Mouse (Mus musculus) ZHBTc4 (cell line): ENCODE measurements at regions not wholly inside any gene's neighbourhood (a gene's known extent, or its start where the extent isn't known, plus 50 kb on each side); places are given as distances from the start of the nearest gene placed in this dataset.
A peak's percentile ranks its signal among the peaks of the same experiment; 100 is the strongest.

Experiments used
- DNase-seq: peaks from one replicate; pipeline ENCODE4 v3.0.0-alpha.2; 2011; ENCODE audit warnings: low read depth, low spot score

DNA sequence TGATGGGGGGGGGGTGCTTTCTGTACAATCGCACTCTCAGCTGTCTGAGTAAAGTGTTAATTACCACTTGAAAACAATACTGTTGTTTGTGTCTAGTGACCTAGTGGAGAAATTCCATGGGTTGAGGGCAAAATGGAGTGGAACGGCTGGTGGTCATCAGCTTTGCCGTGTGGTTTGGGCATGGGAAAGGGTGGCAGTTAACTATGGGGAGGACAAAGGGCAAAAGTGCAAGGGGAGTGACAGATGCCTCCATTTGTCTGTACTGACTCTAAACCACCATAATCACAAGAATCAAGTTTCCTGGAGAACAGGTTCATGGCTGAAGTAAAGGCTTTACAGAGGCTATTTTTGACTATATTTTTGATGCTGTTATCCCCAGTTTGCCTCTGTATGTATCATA, 294.0 kb upstream of the Slc30a5 start:
- DNase-seq, result no peak

DNA sequence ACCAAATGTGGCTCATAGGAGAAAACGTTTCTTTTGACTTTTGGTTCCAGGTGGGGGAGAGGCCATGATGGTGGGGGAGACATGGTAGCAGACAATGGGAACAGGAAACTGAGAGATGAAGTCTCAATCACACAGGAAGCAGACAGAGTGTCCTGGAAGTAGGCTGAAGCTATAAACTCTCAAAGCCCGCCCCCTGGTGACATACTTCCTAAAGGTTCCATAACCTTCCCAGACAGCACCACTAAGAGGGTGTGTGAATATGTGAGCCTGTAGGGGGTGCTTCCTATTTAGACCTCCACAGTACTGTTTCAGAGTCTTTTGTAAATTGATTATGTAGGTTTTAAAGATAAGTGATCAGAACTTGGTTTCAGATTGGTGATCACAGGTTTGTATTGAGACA, 284.1 kb upstream of the Slc30a5 start:
- DNase-seq, result peak; percentile 18

DNA sequence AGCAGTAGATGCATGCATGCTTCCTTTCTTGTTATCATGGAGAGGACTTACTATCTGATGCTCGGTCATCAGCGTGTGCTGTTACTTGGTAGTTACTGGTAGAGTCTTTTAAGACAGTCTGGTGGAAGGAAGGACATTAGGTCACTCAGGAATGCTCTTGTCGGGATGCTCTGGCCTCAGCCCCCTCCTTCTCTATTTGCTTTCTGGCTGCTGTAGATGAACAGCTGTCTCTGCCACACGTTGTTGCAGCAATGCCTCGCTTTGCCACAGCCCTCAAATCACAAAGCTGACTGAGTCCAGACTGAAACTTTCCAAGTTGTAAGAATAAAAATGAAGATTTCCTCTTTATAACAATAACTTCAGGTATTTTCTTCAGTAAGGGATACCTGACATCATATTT, 282.1 kb upstream of the Slc30a5 start:
- no peak for DNase-seq

DNA sequence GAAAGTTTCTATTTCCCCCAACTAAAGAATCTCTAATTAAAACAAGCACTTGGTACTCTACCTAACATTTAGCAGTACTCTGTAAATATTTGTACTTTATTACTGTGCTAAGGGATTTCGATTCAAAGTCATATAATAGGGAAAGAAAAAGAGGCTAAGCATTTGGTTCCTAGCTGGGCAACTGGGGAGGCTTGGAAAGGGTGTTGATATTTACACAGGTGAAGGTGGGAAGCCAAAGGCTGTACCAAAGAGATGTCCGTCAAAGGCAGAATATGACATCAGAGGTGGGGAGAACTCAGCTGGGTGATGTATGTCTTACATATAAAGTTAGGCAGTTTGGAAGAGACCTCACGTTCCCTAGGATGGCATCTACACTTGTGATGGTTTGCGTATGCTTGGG, 278.9 kb upstream of the Slc30a5 start:
- DNase-seq, result no peak

DNA sequence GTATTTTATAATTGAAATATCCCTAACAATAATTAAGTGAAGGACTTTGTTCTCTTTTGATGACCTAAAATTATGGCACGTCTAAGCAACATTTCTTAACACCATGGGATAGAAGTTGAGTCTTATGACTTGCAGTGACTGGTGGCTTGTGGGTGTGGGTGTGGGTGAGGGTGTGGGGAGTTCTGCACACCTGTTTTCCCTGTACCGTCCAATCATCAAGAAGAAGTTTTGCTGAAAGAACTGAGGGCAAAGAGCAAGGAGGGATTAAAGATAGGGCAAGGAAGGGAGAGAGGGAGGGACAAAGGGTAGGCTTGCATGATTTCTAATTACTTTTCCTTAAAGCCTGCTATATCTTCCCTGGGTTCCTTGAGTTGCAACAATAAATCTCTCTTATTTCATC, 278.5 kb upstream of the Slc30a5 start:
- DNase-seq, result no peak

DNA sequence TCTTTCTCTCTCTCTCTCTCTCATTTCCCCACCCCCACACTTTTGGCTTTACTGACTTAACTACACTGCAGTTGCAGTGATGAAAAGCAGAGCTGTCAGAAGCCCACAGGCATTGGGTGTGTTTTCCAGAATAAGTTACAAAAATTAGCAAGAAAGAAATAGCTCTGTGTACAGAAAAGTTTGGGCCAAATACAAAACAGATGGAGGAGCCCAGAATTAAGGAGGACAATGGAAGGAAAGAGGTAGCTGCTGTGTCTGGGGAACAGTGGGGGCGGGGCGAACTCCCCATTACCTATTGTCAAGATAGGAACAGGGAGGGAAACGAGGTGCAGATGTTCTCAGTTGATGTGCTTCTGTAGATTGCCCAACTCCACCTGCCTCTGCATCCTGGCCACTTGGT, 267.4 kb upstream of the Slc30a5 start:
- DNase-seq, result no peak

DNA sequence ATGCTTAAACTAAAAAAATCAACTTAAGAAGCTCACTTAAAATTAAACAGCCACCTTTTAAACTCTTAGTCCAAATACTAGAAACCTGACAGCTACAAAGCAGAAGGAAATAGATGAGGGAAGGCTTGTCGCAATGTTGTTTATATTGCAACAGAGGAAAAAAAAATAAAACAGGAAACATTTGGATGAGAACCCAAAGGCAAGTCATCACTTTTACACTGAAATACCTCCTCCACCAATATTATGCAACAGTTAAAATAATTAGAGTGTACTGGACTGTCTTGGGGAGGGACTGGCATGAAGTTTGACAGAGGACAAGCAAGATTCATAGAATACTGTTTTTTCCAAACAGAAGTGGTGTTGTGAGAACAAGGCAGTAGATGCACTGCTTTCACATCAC, 263.6 kb upstream of the Slc30a5 start:
- no peak for DNase-seq

DNA sequence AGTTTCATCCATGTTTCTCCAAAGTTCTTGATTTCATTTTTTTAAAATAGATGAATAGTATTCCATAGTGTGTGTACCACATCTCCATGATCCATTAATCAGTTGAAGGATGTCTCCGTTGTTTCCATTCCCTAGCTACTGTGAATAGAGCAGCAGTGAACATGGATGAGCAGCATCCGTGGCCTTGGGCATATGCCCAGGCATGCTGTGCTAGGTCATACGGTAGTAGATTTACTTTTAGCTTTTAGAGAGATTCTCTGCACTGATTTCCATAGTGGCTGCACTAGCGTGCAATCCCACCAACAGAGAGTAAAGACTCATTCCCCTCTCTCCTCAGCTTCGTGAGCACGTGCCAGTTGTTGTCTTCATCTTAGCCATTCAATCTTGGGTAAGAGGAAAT, 263.0 kb upstream of the Slc30a5 start:
- DNase-seq, result no peak

DNA sequence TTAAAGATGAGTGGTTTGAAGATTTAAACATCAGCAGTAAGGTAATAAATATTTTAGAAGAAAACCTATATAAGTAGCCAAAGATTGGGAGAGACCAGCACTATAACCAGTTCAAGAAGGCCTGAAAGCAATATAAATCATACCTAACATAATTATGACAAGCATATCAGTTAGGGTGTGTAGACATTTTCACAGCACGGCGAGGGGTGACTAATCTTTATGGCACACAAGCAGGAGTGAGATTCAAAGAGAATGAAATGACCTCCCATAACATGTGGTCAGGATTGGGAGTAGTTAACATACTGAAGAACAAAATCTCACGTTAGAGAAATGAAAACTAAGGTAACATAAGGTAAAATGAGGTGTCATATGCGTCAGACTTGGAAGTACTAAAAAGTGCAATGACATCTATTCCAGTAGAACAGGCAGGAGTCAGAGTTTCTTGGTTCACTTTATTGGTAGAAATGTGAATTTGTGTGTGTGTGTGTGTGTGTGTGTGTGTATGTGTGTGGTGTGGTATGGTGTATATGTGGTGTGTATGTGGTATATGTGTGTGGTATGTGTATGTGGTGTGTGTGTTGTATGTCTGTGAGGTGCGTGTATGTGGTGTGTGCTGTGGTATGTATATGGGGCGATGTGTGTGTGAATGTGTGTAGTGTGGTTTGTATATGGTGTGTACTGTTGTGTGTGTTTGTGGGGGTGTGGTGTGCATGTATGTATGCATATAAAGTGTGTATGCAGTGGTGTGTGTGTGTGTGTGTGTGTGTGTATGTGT, 262.0 kb upstream of the Slc30a5 start:
- no peak for DNase-seq

DNA sequence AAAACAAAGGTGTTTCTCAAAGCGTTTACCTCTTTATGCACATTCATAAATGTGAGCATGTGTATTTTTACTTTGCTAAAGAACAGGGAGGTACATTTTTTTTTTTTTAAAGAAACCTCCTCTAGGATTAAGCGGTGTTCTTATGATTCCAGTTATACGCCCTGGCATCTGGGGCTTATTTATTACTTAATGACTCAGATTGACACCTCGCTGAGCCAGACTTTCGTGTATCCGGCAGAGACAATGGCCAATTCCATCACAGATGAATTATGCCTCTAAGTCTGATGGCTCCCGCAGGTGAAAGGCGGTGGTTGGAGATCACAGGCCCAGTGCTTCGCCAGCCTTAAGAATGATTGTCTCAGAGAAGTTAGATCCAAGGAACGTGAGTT, 259.5 kb upstream of the Slc30a5 start:
- DNase-seq, result no peak

DNA sequence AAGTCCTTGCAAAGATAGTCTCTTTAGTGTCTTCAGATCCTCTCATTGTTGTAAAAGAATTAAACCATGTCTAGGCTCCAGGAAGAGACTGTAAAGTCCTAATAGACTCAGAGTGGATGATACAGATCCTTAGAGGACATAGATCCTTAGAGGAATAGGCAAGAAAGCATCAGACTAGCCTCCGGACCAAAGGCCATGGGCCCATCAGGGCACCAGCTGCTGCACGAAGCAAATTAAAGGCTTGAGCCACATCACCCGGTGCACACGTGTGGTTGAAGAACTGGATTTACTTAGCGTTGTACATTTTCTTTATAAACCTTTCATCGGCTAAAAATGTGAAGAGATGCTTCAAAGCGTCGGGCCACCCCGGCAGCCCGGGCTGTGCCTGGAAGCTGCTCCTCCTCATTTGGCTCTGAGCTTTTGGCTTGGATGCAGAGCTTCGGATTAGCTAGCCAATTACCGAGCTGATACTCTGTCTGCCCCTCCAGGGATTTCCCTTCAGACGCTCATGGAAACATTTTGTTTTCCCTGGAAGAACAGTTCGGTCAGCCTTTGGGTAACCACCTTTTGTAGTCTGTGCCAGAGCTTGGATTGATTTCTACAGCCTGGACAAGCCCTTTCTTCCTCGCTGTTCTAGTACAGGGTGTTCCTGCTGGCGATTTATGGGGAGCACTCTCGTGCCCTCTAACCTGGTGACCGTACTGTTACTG, 259.0 kb upstream of the Slc30a5 start:
- DNase-seq, result no peak

DNA sequence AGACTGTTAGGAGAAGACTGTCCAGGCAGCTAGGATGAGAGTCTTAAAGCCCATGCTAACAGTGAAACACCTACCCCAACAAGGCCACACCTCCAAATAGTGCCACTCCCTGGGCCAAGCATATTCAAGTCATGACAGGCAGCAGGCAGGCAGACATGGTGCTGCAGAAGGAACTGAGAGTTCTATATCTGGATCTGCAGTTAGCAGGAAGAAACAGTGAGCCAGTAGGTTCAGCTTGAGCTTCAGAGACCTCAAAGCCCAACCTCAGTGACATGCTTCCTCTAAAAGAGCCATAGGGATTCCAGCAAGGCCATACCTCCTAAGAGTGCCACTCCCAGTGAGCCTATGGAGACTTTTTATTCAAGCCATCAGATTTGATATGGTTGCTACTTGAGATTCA, 252.0 kb upstream of the Slc30a5 start:
- no peak for DNase-seq

DNA sequence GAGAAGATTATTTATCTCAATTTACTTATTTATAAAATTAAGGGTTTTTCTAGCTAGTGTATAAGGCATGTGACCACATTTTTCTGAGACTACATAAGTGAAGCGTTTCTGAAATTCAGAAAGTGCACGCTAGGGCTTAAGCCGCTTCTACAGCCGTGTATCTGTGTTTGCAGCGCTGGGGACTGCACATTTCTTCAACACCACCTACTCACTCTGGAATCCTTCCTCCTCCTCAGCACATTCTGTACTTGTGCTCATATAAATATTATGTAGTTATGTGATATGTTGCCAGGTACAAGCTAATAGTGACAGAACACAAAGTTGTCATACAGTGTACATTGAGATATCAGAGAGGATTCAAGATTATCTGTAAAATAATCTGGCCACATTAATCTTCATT, 251.0 kb upstream of the Slc30a5 start:
- no peak for DNase-seq

DNA sequence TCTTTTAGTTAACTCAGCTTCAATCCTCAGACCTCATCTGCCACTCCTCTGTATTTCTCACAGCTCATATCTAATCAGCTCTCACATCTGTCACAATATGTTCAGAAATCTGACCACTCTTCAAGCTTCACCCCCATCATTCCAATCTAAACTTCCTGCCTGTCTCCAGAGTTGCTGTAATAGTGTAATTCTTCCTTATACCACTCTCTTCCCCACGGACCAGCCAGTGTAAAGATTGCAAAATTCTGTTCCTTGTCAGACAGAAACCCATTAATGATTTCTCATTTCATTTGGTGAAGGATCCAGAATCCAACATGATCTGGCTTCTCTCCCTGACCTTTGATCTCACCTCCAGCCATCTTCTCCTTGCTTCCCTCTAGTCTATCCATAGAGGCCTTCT, 250.2 kb upstream of the Slc30a5 start:
- DNase-seq, result no peak

DNA sequence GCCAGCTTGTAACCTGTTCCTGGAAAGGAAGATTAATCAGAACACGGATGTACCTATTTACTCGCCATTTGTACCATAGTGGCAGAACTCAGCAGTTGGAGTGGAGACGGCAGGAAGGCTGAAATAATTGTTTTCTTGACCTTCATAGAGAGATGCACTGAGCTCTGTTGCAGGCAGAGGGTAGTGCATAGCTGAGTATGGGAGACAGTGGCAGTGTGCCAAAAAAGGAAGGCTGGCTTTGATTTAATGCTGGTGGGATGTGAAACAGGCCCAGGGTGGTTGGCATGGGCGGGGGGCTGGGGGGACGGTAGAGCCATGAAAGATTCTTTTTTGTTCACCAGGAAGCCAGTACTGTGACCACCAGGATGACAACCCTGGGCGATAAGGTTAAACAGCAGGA, 235.3 kb upstream of the Slc30a5 start:
- no peak for DNase-seq

DNA sequence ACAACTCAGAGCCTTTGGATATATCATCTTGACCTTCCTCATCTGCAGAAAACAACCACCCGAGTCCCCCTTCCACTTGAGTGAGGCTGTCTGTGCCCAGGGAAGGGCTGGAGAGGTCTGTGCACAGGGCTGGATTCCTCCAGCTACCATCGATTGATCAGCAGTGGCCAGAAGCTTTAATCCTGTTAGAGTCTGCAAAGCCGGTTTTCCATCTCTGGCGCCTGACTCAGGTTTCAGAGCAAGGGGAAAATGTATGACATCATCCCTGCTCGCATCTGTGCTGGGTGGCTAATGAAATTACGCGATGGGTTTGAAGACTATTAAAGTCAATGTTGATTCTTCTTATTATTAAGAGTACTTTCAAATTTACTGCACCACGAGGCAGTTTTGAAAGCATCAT, 229.4 kb upstream of the Slc30a5 start:
- DNase-seq, result no peak

DNA sequence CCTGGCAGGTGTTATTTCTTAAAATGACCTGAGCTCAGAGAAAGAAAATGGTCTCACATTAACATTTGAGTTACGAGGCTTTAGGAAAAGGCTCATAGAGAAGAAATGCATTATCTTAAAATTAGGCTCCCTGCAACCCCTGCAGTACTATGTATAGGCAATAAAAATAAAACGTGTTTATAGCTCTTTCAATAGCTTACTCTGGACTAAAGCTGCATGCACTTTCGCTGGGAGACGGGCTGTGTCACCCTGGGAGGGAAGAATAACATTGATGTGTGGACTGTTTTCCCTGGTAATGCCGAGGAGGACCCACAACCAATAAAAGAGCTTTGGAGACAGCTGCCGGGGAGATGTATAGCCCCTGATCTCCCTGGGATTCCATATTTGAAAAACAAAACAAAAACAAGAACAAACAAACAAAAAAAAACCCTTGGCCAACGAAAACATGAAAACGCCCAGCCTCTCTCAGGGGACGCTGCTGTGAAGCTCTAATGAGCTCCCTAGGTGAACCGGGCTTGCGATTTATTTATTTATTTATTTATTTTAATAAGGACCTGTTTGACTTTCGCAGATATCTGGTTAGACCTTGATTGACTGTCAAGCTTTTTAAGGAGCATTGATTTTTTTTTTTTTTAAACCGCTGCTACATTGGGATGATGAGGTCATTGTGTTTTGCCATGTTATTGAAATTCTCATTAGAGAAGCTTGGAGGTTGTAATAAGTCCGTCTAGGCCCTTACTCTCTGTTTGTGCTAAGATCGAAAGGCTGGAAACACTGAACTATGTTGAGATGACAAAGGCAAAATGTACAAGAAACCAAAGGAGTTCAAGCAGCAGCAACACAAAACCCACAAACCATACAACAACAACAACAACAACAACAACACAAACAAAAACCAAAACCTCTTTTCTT, 228.3 kb upstream of the Slc30a5 start:
- no peak for DNase-seq

DNA sequence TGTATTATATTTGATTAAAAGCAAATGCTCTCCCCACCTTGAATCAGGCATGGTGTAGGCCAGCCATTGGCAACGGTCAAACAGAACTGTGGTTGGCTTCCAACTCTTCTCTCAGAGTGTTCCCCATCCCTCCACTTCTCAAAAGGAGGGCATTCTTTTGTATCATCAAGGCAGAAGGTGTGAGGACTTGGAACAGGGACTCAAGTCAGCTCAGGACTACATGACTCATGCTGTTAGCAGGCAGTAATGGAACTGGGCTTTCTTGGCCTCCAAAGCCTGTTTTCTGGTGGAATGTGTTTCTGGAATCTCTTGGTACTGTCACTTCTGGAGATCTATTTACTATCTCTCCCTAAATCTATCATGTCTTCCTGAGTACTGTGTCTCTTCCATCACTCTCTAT, 216.3 kb upstream of the Slc30a5 start:
- no peak for DNase-seq

DNA sequence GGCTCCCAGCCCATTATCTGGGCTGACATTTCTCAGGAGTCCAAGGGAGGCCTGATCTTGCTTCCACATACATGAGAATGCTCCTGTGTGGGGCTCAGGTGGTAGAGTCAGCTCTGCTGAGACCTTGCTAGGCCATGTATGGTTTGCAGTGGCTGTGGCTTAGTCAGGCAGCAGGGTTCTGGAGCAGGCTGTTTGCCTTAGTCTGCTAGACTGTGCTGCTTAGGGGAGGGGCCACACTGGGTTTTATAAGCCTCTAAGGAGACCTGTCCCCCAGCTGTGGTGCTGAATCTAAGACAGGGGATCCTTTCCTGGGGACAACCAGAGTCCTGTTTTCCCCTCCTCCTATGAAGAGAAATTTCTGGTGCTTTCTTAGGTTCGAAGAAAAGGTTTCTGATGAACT, 199.4 kb upstream of the Slc30a5 start:
- peak; percentile 54 for DNase-seq

DNA sequence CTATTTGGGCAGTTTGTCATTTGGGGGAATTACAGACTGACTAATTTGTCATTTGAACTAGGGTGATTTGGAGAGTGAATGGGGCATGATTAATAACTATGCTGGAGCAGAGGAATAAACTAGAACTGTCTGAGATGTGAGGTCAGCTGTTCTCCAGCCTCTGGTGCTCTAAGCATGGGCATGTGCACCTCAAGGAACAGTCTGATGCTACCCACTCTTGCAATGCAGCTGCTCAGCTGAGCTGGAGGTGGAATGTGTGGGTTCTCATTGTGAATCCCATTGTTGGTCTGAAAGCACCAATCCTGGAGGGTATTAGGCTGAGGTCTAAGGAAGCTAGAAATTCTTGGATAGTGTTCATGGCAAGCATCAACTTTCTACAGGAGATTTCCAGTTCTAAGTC, 192.8 kb upstream of the Slc30a5 start:
- DNase-seq, result no peak

DNA sequence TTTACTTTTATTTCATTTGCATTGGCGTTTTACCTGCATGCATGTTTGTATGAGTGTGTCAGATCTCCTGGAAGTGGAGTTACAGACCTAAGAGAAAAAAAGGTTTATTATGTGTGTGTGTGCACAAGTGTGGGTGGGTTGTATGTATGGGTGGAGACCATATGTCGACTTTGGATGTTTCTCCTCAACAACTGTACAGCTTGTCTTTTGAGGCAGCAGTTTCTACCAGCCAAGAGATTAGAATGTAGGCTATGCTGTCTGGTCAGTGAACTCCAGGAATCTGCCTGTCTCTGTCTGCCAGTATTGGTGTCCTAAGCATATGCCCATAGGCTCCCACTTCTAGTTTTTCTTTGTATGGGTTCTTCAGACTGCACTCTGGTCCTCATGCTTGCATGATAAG, 192.3 kb upstream of the Slc30a5 start:
- no peak for DNase-seq

DNA sequence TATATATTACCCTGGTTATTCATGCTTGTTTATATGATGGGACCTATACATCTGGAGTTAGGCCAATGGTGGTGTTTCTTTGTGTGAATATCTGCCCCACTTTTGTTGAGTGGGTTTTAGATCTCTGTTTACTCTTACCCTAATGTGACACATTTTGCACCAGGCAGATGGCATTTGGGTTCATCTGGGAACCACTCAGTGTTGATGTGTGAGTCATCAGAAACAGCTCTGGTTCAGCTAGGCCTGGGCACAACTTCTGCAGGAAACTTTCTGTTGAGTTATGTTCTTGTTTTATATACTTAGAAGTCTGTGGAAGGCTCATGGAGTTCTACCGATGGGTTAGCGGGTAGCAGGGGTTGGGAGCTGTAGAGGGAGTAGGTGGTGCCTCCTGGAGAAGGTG, 191.7 kb upstream of the Slc30a5 start:
- no peak for DNase-seq

DNA sequence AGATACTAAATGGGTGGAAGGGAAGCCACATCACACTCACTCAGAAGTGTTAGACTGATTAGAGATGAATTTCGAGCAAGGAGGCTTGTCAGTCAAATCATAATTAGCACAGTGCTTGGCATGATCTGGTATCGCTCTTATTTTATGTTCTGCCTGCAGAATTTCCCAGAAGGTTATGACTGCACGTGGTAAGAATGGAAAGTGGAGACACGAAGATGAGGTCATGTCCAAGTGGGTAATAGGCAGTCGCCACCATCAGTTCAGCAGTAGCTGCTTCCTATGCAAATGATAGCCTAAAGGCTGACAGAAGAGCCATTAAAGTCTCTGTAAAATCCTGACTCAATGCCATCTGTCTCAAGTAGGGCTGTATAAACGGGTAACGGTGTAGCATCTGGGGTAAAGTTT, 186.0 kb upstream of the Slc30a5 start:
- no peak for DNase-seq
